Mouse (Mus musculus): ENCODE measurements at regions not wholly inside any gene's neighbourhood (a gene's known extent, or its start where the extent isn't known, plus 50 kb on each side); places are given as distances from the start of the nearest gene placed in this dataset.

- DNase-seq (ENCODE audit: low spot score) (no peak), ATAC-seq (ENCODE audit: insufficient number of reproducible peaks, low FRiP score, low TSS enrichment, low read depth) (no peak)
- Histone ChIP-seq H3K36me3 (ENCODE audit: control insufficient read depth, insufficient read depth, low read length) (no peaks in the 10 kb centered on the region), H3K4me3 (ENCODE audit: low read depth, low read length) (no peak overlapping the region), H3K9me3 (ENCODE audit: control insufficient read depth, low read length) (no peaks in the 10 kb centered on the region), H3K4me2 (ENCODE audit: low read depth, severe bottlenecking) (no peak overlapping the region), H3K4me1 (ENCODE audit: control insufficient read depth, insufficient read depth, low read length) (no peaks in the 10 kb centered on the region), H3K27ac (replicated peaks; ENCODE audit: low read depth, low read length) (no peak overlapping the region), H3K9ac (ENCODE audit: low read length) (no peak overlapping the region), H3K27me3 (ENCODE audit: control insufficient read depth, insufficient read depth, low read length) (no peaks in the 10 kb centered on the region)
- 78% methylated on average over 6 of the region's 6 CpGs for WGBS
Observed at GRCm38 (mm10) chr12:9128581-9129275, 98.9 kb downstream of the Ttc32 start.

- no peak for DNase-seq (ENCODE audit: low spot score)
Observed at GRCm38 (mm10) chr12:9132621-9133020, 102.8 kb downstream of the Ttc32 start.

GRCm38 (mm10) chr12:9133890-9134870 lies 104.4 kb downstream of the Ttc32 start:
- no peaks in the 10 kb centered on the region for H3K36me3 ChIP-seq (ENCODE audit: control insufficient read depth, insufficient read depth, low read length)
- H3K9me3 ChIP-seq (ENCODE audit: control insufficient read depth, low read length) = no peaks in the 10 kb centered on the region
- no peaks in the 10 kb centered on the region for H3K4me1 ChIP-seq (ENCODE audit: control insufficient read depth, insufficient read depth, low read length)
- ATAC-seq (ENCODE audit: insufficient number of reproducible peaks, low FRiP score, low TSS enrichment, low read depth) (no peak), DNase-seq (ENCODE audit: low spot score) (no peak)
- no peak overlapping the region for H3K27ac ChIP-seq (replicated peaks; ENCODE audit: low read depth, low read length)
- 89% methylated on average over 7 of the region's 7 CpGs for WGBS
- no peak overlapping the region for H3K9ac ChIP-seq (ENCODE audit: low read length)
- no peak overlapping the region for H3K4me3 ChIP-seq (ENCODE audit: low read depth, low read length)
- no peak overlapping the region for H3K4me2 ChIP-seq (ENCODE audit: low read depth, severe bottlenecking)
- no peaks in the 10 kb centered on the region for H3K27me3 ChIP-seq (ENCODE audit: control insufficient read depth, insufficient read depth, low read length)

More at GRCm38 (mm10) chr12:9132621-9133020, 102.8 kb downstream of the Ttc32 start:
- no peak overlapping the region for H3K27ac ChIP-seq (replicated peaks; ENCODE audit: low read depth, low read length)
- H3K4me1 ChIP-seq (ENCODE audit: control insufficient read depth, insufficient read depth, low read length) = no peaks in the 10 kb centered on the region
- H3K36me3 ChIP-seq (ENCODE audit: control insufficient read depth, insufficient read depth, low read length) = no peaks in the 10 kb centered on the region
- H3K27me3 ChIP-seq (ENCODE audit: control insufficient read depth, insufficient read depth, low read length) = no peaks in the 10 kb centered on the region
- H3K4me3 ChIP-seq (ENCODE audit: low read depth, low read length) = no peak overlapping the region
- ATAC-seq (ENCODE audit: insufficient number of reproducible peaks, low FRiP score, low TSS enrichment, low read depth) = no peak
- no peak overlapping the region for H3K4me2 ChIP-seq (ENCODE audit: low read depth, severe bottlenecking)
- no peak overlapping the region for H3K9ac ChIP-seq (ENCODE audit: low read length)
- H3K9me3 ChIP-seq (ENCODE audit: control insufficient read depth, low read length) = no peaks in the 10 kb centered on the region

GRCm38 (mm10) chr12:9151001-9151400 lies 121.2 kb downstream of the Ttc32 start:
- Histone ChIP-seq H3K4me2 (ENCODE audit: low read depth, severe bottlenecking) (no peak overlapping the region), H3K27me3 (ENCODE audit: control insufficient read depth, insufficient read depth, low read length) (no peaks in the 10 kb centered on the region), H3K27ac (replicated peaks; ENCODE audit: low read depth, low read length) (no peak overlapping the region), H3K9me3 (ENCODE audit: control insufficient read depth, low read length) (no peaks in the 10 kb centered on the region), H3K4me3 (ENCODE audit: low read depth, low read length) (no peak overlapping the region), H3K9ac (ENCODE audit: low read length) (no peak overlapping the region), H3K36me3 (ENCODE audit: control insufficient read depth, insufficient read depth, low read length) (no peaks in the 10 kb centered on the region), H3K4me1 (ENCODE audit: control insufficient read depth, insufficient read depth, low read length) (no peaks in the 10 kb centered on the region)
- ATAC-seq (ENCODE audit: insufficient number of reproducible peaks, low FRiP score, low TSS enrichment, low read depth) (no peak), DNase-seq (ENCODE audit: low spot score) (no peak)

- Histone ChIP-seq H3K9ac (ENCODE audit: low read length) (no peak overlapping the region), H3K4me3 (ENCODE audit: low read depth, low read length) (no peak overlapping the region), H3K27me3 (ENCODE audit: control insufficient read depth, insufficient read depth, low read length) (no peaks in the 10 kb centered on the region), H3K4me2 (ENCODE audit: low read depth, severe bottlenecking) (no peak overlapping the region), H3K9me3 (ENCODE audit: control insufficient read depth, low read length) (no peaks in the 10 kb centered on the region), H3K27ac (replicated peaks; ENCODE audit: low read depth, low read length) (no peak overlapping the region), H3K4me1 (ENCODE audit: control insufficient read depth, insufficient read depth, low read length) (no peaks in the 10 kb centered on the region), H3K36me3 (ENCODE audit: control insufficient read depth, insufficient read depth, low read length) (no peaks in the 10 kb centered on the region)
- 94% methylated on average over 1 of the region's 1 CpGs for WGBS
- ATAC-seq (ENCODE audit: insufficient number of reproducible peaks, low FRiP score, low TSS enrichment, low read depth) (no peak), DNase-seq (ENCODE audit: low spot score) (no peak)
Observed at GRCm38 (mm10) chr12:9151426-9151825, 121.6 kb downstream of the Ttc32 start.

- Histone ChIP-seq H3K9ac (ENCODE audit: low read length) (no peak overlapping the region), H3K27ac (replicated peaks; ENCODE audit: low read depth, low read length) (no peak overlapping the region), H3K27me3 (ENCODE audit: control insufficient read depth, insufficient read depth, low read length) (no peaks in the 10 kb centered on the region), H3K4me1 (ENCODE audit: control insufficient read depth, insufficient read depth, low read length) (no peaks in the 10 kb centered on the region), H3K9me3 (ENCODE audit: control insufficient read depth, low read length) (no peaks in the 10 kb centered on the region), H3K36me3 (ENCODE audit: control insufficient read depth, insufficient read depth, low read length) (no peaks in the 10 kb centered on the region), H3K4me2 (ENCODE audit: low read depth, severe bottlenecking) (no peak overlapping the region), H3K4me3 (ENCODE audit: low read depth, low read length) (no peak overlapping the region)
- 80% methylated on average over 2 of the region's 2 CpGs for WGBS
- ATAC-seq (ENCODE audit: insufficient number of reproducible peaks, low FRiP score, low TSS enrichment, low read depth) (no peak), DNase-seq (ENCODE audit: low spot score) (no peak)
Observed at GRCm38 (mm10) chr12:9154491-9154890, 124.7 kb downstream of the Ttc32 start.

GRCm38 (mm10) chr12:9156794-9157193 lies 127.0 kb downstream of the Ttc32 start:
- no peaks in the 10 kb centered on the region for H3K4me1 ChIP-seq (ENCODE audit: control insufficient read depth, insufficient read depth, low read length)
- no peak overlapping the region for H3K4me3 ChIP-seq (ENCODE audit: low read depth, low read length)
- H3K9me3 ChIP-seq (ENCODE audit: control insufficient read depth, low read length) = no peaks in the 10 kb centered on the region
- no peaks in the 10 kb centered on the region for H3K36me3 ChIP-seq (ENCODE audit: control insufficient read depth, insufficient read depth, low read length)
- no peak overlapping the region for H3K9ac ChIP-seq (ENCODE audit: low read length)
- no peaks in the 10 kb centered on the region for H3K27me3 ChIP-seq (ENCODE audit: control insufficient read depth, insufficient read depth, low read length)
- no peak for DNase-seq (ENCODE audit: low spot score)
- no peak overlapping the region for H3K4me2 ChIP-seq (ENCODE audit: low read depth, severe bottlenecking)
- H3K27ac ChIP-seq (replicated peaks; ENCODE audit: low read depth, low read length) = no peak overlapping the region
- ATAC-seq (ENCODE audit: insufficient number of reproducible peaks, low FRiP score, low TSS enrichment, low read depth) = no peak

GRCm38 (mm10) chr12:9158751-9159150 lies 129.0 kb downstream of the Ttc32 start:
- Histone ChIP-seq H3K4me3 (ENCODE audit: low read depth, low read length) (no peak overlapping the region), H3K4me1 (ENCODE audit: control insufficient read depth, insufficient read depth, low read length) (no peaks in the 10 kb centered on the region), H3K9ac (ENCODE audit: low read length) (no peak overlapping the region), H3K4me2 (ENCODE audit: low read depth, severe bottlenecking) (no peak overlapping the region), H3K9me3 (ENCODE audit: control insufficient read depth, low read length) (no peaks in the 10 kb centered on the region), H3K27me3 (ENCODE audit: control insufficient read depth, insufficient read depth, low read length) (no peaks in the 10 kb centered on the region), H3K27ac (replicated peaks; ENCODE audit: low read depth, low read length) (no peak overlapping the region), H3K36me3 (ENCODE audit: control insufficient read depth, insufficient read depth, low read length) (no peaks in the 10 kb centered on the region)
- ATAC-seq (ENCODE audit: insufficient number of reproducible peaks, low FRiP score, low TSS enrichment, low read depth) (no peak), DNase-seq (ENCODE audit: low spot score) (no peak)
- WGBS = 86% methylated on average over 5 of the region's 5 CpGs
